Mouse (Mus musculus): ENCODE results near the gene Rragc. TPM values are rescaled to one million over a fixed set of nuclear protein-coding genes. Genes with fewer than 3 reads are reported as not detected.

Gene Rragc
- 20.0 and 22.3 TPM in 2 replicates for polyA plus RNA-seq (2015; fragmentation: Nextera tagmentation; extraction: Ambion mirVana)

DNA sequence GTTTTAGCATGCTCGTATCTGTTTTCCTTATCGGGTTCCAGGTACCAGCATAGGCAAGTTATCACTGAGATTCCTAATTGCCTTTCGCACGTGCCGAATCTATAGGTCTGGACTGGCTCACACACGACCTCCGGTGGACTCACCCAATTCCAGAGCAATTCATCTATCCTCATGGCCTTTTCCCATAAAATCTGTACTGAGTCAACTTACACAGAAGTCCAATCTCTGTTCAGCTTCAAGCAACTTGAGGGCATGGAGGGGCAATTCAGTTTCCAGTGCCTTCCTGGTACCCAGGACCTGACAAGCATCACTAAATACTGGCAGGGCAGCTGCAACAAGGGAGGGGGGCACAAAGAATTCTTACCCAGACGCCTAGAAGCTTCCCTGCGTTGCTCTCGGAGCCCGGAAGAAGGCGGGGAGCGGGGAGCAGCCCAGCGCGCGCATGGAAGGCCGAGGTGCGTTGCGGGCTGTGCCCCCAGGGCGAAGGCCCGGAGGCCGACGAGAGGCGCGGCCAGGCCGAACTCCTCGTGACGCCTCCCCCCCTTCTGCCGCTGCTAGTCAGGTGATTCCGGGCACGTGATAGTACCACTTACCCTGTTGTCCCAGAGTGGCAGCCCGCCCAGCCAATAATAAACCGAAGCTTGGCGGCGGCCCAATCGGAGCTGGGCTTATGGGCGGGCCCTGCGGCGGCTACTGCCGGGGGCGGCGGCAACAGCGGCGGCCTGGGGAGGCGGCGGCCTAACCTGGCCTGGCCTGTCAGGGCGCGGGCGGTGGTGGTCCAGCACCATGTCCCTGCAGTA is at the start of gene Rragc:
TSS of gene Rragc (plus strand) at position 699 of the 800 bp plus-strand sequence.
- WGBS (ENCODE audit: insufficient replicate concordance), result under 1% methylated on average over 49 of the region's 49 CpGs
- Histone ChIP-seq H3K4me2 (peak within 1 kb of the TSS; percentile 98), H3K27me3 (no peaks in the 10 kb centered on the region), H3K9ac (peak within 1 kb of the TSS; percentile 95), H3K36me3 (replicated peaks) (peaks cover 37% of the 10 kb centered on the region), H3K9me3 (replicated peaks) (no peaks in the 10 kb centered on the region), H3K4me1 (replicated peaks) (peaks cover 35% of the 10 kb centered on the region), H3K4me3 (replicated peaks) (peak within 1 kb of the TSS; percentile 90), H3K27ac (replicated peaks) (peak within 1 kb of the TSS; percentile 91)
- peak; percentile 99 for ATAC-seq (ENCODE audit: insufficient read depth)

DNA sequence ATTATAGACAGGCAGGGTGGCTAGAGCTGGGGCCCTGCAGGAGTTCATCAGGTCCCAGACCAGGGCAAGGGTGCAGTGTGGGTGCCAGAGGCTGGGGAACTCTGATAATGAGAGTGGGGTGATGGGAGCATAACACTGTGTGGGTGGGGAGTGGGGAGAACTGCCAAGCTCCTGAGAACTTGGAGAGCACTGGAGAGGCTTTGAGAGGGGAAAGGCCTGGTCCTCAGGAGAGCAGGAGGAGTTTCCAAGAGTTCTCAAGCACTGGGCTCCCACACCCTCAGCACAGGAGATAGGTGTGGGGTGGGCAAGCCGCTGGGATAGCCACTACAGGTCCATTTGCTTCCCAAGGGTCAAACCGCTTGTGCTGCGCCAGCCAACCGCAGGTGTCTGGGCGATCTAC is 23.5 kb upstream of the Rragc start:
- ATAC-seq (ENCODE audit: insufficient read depth), result no peak
- Histone ChIP-seq H3K9ac (no peak overlapping the region), H3K4me1 (replicated peaks) (no peaks in the 10 kb centered on the region), H3K9me3 (replicated peaks) (no peaks in the 10 kb centered on the region), H3K27me3 (no peaks in the 10 kb centered on the region), H3K36me3 (replicated peaks) (no peaks in the 10 kb centered on the region), H3K4me3 (replicated peaks) (no peak overlapping the region), H3K4me2 (no peak overlapping the region), H3K27ac (replicated peaks) (no peak overlapping the region)
- WGBS (ENCODE audit: insufficient replicate concordance), result 73% methylated on average over 5 of the region's 5 CpGs

DNA sequence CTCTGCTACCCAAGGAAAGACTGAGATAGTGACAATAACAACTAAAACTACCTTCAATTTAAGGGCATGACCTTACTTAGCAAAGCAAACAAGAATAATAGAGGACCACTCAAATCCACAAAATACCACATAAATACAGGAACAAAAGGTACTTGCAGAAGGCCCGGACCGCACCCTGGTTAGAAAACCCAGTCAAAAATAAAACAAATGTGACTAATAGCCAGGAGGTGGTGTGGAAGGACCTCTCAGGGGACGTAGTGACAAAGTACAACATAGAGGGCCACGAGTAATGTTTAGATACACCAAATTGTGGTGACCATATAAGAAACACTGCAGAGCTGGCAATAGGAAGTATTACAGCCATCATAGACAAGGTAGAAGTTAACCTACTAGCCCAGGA is 23.0 kb upstream of the Rragc start:
- H3K36me3 ChIP-seq (replicated peaks), result no peaks in the 10 kb centered on the region
- no peaks in the 10 kb centered on the region for H3K9me3 ChIP-seq (replicated peaks)
- H3K27ac ChIP-seq (replicated peaks), result no peak overlapping the region
- no peak overlapping the region for H3K4me3 ChIP-seq (replicated peaks)
- H3K9ac ChIP-seq, result no peak overlapping the region
- H3K4me1 ChIP-seq (replicated peaks), result no peaks in the 10 kb centered on the region
- 68% methylated on average over 4 of the region's 4 CpGs for WGBS (ENCODE audit: insufficient replicate concordance)
- ATAC-seq (ENCODE audit: insufficient read depth), result no peak
- H3K4me2 ChIP-seq, result no peak overlapping the region
- H3K27me3 ChIP-seq, result no peaks in the 10 kb centered on the region

DNA sequence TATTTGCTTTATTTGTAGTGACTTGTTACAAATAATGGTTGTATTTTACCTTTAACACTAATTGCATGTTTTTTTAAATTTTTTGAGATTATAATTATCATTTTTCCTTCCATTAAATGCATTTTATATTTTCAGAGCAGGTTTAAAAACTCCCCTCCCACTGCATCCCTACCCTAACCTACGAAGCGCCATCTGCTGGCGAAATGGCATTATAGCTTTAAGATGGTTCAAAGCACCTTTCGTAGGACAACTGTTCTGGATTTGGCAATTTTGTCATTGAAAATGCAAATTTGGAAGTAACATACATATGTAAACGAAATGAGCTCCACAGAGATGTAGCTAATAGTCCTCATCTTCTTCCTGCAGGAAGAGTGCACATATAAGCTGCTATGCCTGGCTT is 18.6 kb upstream of the Rragc start:
- Histone ChIP-seq H3K9me3 (replicated peaks) (no peaks in the 10 kb centered on the region), H3K27ac (replicated peaks) (no peak overlapping the region), H3K36me3 (replicated peaks) (no peaks in the 10 kb centered on the region), H3K4me1 (replicated peaks) (peaks cover 4% of the 10 kb centered on the region), H3K4me3 (replicated peaks) (no peak overlapping the region), H3K9ac (no peak overlapping the region), H3K27me3 (no peaks in the 10 kb centered on the region), H3K4me2 (no peak overlapping the region)
- WGBS (ENCODE audit: insufficient replicate concordance), result 11% methylated on average over 5 of the region's 5 CpGs
- no peak for ATAC-seq (ENCODE audit: insufficient read depth)

DNA sequence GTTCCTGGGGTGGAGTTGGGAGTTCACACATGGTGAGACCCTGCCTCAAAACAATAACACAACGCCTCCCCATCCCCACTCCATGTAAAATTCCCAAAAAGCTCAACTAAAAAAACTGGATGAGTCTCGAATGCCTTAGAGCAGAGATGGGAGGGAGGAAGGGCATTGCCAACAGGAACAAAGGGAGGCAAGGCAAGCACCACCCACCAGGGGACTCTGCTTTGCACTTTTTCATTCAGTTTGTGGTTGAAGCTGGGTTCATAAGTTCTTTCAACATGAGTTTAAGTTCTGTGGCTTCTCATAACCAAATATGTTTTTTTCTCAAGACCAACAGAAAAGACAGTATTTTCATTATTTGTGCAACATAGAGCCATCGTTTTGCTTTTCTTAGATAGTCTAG is 13.8 kb upstream of the Rragc start:
- 66% methylated on average over 3 of the region's 3 CpGs for WGBS (ENCODE audit: insufficient replicate concordance)
- Histone ChIP-seq H3K27ac (replicated peaks) (0 out of 2 replicates have a peak overlapping the region, but pooled peaks have one; percentile 29), H3K27me3 (no peaks in the 10 kb centered on the region), H3K4me2 (no peak overlapping the region), H3K9ac (no peak overlapping the region), H3K4me1 (replicated peaks) (peaks cover 31% of the 10 kb centered on the region), H3K9me3 (replicated peaks) (no peaks in the 10 kb centered on the region), H3K4me3 (replicated peaks) (no peak overlapping the region), H3K36me3 (replicated peaks) (no peaks in the 10 kb centered on the region)
- ATAC-seq (ENCODE audit: insufficient read depth), result no peak

DNA sequence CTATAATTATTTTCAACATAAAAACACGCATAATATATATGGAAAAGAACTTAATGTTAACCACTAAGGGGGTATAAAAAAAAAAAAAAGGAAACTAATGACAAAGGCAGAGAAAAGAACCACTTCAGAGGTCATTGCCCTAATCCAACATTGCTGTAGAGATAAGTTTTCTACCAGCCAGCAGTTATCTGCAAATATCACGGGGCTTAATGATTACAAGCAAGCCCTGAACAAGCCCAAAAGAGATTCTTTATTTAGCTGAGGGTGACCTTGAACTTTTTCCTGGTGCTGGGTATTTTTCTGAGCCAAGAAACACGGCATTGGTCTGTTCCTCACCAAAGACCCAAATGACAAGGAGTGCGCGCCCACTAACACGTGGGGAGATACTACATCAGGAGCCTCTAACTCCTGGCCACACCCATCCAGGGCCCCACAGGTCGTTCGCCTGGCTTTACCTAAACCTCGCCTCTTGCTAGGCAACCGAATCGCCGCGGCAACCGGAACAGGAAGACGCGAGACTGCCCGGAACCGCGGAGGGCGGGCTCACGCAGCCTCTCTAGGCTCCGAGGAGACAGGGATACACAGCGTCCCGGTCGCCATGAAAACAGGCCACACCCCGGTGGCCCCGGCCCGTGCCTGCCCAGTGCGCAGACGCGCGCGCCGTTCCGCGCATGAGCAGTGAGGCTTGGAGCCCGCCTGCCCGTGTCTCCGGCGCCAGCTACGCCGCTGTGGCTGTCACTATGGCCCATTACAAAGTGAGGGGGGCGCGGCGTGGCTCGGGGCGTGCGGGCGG is 12.7 kb upstream of the Rragc start, which contains the start of gene Mycbp:
TSS of gene Mycbp (plus strand) at position 500 of the 793 bp plus-strand sequence.
- H3K36me3 ChIP-seq (replicated peaks), result peaks cover 5% of the 10 kb centered on the region; the same call in 1 of the 2 replicates
- H3K4me2 ChIP-seq, result peak within 1 kb of the TSS; percentile 92
- H3K4me1 ChIP-seq (replicated peaks), result peaks cover 31% of the 10 kb centered on the region
- ATAC-seq (ENCODE audit: insufficient read depth), result peak; percentile 100
- H3K9ac ChIP-seq, result peak within 1 kb of the TSS; percentile 91
- WGBS (ENCODE audit: insufficient replicate concordance), result under 1% methylated on average over 46 of the region's 49 CpGs
- no peaks in the 10 kb centered on the region for H3K27me3 ChIP-seq
- H3K27ac ChIP-seq (replicated peaks), result peak within 1 kb of the TSS; percentile 89
- peak within 1 kb of the TSS; percentile 90 for H3K4me3 ChIP-seq (replicated peaks)
- H3K9me3 ChIP-seq (replicated peaks), result no peaks in the 10 kb centered on the region

DNA sequence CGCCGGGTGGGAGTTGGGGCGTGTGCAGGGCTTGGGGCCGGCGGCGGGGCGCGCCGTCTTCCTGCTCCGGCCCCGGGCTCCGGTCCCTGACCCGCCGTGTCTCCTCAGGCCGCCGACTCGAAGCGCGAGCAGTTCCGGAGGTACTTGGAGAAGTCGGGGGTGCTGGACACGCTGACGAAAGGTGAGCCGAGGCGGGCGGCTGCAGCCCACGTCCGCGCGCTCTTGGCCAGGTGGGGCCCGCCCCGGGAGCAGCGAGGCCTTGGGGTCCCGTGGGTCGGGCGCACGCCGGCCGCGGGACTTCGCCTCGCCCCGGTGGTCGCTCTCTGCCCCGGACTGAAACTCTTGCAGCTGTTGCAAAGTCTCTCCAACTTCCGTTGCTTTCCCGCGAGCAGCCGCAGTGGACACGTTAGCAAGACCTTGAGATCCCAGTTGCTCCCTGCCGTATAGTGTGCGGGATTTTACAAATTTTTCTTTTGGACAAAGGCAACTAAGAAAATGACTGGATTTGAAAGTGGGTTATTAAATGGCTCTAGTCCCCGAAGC is 12.0 kb upstream of the Rragc start:
- H3K4me1 ChIP-seq (replicated peaks), result peaks cover 31% of the 10 kb centered on the region
- peak overlapping the region; percentile 90 for H3K4me3 ChIP-seq (replicated peaks)
- H3K27ac ChIP-seq (replicated peaks), result peak overlapping the region; percentile 89
- peak overlapping the region; percentile 92 for H3K4me2 ChIP-seq
- H3K9me3 ChIP-seq (replicated peaks), result no peaks in the 10 kb centered on the region
- ATAC-seq (ENCODE audit: insufficient read depth), result peak; percentile 47
- peaks cover 11% of the 10 kb centered on the region for H3K36me3 ChIP-seq (replicated peaks)
- H3K27me3 ChIP-seq, result no peaks in the 10 kb centered on the region
- under 1% methylated on average over 53 of the region's 53 CpGs for WGBS (ENCODE audit: insufficient replicate concordance)
- H3K9ac ChIP-seq, result peak overlapping the region; percentile 91

DNA sequence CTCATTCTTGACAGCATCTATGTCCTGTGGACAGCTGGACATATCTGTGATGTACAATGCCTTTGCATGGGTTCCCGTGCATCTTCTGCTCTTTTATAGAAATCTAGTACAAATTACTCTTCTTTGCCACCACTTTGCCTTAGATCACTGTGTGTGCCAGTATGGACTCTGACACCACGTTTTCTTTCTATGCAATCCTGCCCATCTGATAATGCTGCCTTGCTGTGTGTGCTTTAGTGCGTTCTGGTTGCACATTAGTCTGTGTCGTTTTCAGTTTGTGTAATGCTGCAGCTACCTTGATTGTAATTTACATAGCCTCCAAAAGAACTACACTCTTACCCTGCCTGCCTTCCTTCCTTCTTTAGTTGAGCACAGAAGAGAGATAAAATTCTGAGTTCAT is 5.7 kb upstream of the Rragc start:
- H3K4me3 ChIP-seq (replicated peaks), result no peak overlapping the region
- no peak for ATAC-seq (ENCODE audit: insufficient read depth)
- no peaks in the 10 kb centered on the region for H3K27me3 ChIP-seq
- peaks cover 42% of the 10 kb centered on the region for H3K36me3 ChIP-seq (replicated peaks)
- no peak overlapping the region for H3K27ac ChIP-seq (replicated peaks)
- H3K9me3 ChIP-seq (replicated peaks), result no peaks in the 10 kb centered on the region
- no peak overlapping the region for H3K4me2 ChIP-seq
- peaks cover 17% of the 10 kb centered on the region for H3K4me1 ChIP-seq (replicated peaks)
- WGBS (ENCODE audit: insufficient replicate concordance), result 71% methylated on average over 4 of the region's 4 CpGs
- H3K9ac ChIP-seq, result no peak overlapping the region

DNA sequence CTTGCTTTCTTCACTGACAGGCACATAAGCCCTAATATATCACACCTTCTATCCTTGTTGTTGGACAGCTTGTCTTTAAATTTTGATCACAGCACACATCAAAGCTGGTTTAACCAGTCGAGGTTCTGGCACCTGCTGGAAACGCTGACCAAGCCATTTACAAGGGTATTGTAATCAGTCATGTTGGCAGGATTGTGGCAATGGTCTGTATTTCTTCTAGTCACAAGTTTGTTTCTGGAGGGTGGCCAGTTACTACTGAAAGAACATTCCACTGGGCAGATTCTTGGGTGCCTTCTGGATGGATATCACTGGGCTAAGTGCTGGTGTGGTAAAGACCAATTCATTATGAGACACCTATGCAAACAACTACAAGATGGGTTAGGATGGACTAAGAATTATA is 4.8 kb upstream of the Rragc start:
- Histone ChIP-seq H3K9ac (no peak overlapping the region), H3K36me3 (replicated peaks) (peaks cover 42% of the 10 kb centered on the region), H3K4me2 (no peak overlapping the region), H3K4me1 (replicated peaks) (peaks cover 16% of the 10 kb centered on the region), H3K4me3 (replicated peaks) (no peak overlapping the region), H3K27me3 (no peaks in the 10 kb centered on the region), H3K27ac (replicated peaks) (no peak overlapping the region), H3K9me3 (replicated peaks) (no peaks in the 10 kb centered on the region)
- WGBS (ENCODE audit: insufficient replicate concordance), result 46% methylated on average over 2 of the region's 2 CpGs
- no peak for ATAC-seq (ENCODE audit: insufficient read depth)

DNA sequence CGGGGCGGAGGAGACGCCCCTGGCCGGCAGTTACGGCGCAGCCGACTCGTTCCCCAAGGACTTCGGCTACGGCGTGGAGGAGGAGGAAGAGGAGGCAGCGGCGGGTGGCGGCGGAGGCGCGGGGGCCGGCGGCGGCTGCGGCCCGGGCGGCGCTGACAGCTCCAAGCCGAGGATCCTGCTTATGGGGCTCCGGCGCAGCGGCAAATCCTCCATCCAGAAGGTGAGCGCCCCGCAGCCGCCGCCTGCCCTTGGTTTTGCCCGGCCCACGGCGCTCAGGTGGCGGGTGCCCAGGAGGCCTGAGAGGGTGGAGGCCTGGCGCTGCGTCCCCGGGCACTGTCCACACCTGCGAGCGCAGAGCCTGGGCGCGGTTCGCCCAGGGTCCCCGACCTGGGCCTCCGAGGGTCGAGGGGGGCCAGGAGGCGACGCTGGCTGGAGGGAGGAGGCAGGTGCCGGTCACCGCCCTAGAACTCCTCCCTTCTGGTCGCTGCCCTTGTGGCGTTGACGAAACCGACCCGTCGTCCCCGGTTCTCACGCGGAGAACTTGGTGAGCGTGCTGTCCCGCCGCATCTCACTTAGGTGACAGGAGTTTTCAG is 398 bp downstream of the Rragc start, which contains the start of gene 4930535I16Rik:
TSS of gene 4930535I16Rik (minus strand) at position 475 of the 593 bp plus-strand sequence.
- peak within 1 kb of the TSS; percentile 91 for H3K27ac ChIP-seq (replicated peaks)
- no peaks in the 10 kb centered on the region for H3K27me3 ChIP-seq
- WGBS (ENCODE audit: insufficient replicate concordance), result under 1% methylated on average over 55 of the region's 63 CpGs
- ATAC-seq (ENCODE audit: insufficient read depth), result peak; percentile 59
- peak within 1 kb of the TSS; percentile 90 for H3K4me3 ChIP-seq (replicated peaks)
- no peaks in the 10 kb centered on the region for H3K9me3 ChIP-seq (replicated peaks)
- peak within 1 kb of the TSS; percentile 98 for H3K4me2 ChIP-seq
- peak within 1 kb of the TSS; percentile 95 for H3K9ac ChIP-seq
- peaks cover 35% of the 10 kb centered on the region for H3K4me1 ChIP-seq (replicated peaks)
- peaks cover 35% of the 10 kb centered on the region for H3K36me3 ChIP-seq (replicated peaks)

All from liver, embryonic 15.5 days (tissue).